Mouse (Mus musculus) thymus, postnatal 25 days (tissue): ENCODE results near the gene Plekha4.

ENCODE experiments used
- DNase-seq: peaks from one replicate; pipeline ENCODE4 v3.0.0; 2022

Gene Plekha4

DNA sequence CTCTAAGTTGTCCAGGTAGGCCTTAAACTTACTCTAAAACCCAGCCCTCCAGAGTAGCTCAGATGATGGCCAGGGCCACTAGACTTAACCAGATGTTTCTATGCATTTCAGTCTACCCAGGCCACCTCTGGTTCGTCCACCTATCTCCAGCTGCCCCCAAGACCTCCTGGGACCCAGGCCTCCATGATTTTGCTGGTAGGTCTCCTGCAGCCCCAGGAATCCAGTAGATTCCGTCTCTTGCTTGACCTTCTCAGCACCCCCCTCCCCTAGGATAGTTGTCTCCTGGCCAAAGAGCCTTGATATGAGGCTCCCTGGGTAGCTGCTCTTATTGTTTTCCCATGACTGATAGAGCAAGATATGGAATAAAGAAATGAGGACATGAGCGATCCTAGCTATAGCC, 13.0 kb downstream of the Plekha4 start:
- DNase-seq = no peak

DNA sequence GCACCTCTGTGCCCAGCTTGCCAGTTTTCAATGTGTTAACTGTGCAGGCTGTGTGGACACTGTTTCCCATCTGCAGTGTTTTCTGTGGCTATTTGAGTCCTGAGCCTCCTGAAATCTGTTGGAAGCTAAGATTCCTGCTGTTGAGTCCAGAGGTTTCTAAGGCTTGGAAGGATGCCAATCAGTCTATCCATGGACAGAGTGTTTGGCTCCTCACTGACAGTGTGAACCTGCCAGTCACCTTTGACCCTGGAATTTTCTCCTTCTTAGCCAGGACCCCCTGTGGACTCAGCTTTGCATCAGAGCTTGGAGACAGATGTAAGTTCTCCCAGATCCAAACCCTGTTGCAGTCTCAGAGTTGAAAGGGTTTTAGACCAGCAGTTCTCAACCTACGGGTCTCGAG, 14.1 kb downstream of the Plekha4 start:
- DNase-seq = no peak

DNA sequence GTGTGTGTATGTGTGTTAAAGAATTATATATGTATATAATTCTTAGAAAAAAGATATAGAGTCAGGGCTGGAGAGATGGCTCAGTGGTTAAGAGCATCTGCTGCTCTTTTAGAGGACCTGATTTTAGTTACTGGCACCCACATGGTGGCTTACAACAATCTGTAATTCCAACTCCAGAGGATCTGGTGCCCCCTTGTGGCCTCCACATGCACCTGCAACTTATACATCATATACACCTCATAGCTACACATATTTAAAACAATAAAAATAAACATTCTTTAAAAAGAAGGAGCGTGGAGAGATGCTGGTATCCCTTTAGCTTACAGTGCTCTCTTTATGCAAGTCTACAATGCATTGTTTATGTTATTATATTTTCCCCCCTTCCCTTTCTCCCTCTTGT, 18.4 kb downstream of the Plekha4 start:
- DNase-seq = no peak

DNA sequence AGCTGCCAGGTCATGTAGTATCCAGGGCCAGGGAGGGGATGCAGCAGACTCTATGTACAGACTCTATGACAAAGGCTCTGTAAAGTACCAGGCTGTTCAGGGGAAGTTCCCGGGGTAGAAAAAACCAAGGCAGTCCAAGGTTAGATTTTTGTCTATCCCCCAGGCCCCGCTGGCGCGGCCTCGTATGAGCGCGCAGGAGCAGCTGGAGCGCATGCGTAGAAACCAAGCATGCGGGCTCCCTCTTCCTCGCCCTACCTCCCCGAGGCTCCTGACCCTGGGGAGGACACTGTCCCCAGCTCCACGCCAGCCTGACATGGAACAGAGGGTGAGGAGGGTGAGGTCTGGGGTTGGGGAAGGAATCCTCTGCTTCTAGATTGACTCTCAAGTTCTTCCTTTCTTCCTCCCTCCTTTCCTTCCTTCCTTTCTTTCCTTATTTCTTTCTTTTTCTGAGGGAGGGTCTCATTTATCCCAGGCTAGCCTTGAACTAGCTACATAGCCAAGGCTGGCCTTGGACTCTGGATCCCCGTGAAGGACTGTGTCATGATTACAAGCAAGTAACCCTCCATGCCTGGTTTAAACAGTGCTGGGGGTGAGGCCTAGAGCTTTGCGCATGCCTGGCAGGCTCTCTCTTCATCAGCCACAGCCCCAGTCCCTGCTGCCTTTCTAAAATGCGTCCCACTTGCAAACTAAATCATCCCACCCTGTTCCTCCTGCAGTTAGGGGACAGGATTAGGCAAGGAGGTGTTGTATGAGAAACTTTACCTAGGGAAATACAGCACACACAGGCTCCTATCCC, 23.7 kb downstream of the Plekha4 start:
- no peak for DNase-seq

DNA sequence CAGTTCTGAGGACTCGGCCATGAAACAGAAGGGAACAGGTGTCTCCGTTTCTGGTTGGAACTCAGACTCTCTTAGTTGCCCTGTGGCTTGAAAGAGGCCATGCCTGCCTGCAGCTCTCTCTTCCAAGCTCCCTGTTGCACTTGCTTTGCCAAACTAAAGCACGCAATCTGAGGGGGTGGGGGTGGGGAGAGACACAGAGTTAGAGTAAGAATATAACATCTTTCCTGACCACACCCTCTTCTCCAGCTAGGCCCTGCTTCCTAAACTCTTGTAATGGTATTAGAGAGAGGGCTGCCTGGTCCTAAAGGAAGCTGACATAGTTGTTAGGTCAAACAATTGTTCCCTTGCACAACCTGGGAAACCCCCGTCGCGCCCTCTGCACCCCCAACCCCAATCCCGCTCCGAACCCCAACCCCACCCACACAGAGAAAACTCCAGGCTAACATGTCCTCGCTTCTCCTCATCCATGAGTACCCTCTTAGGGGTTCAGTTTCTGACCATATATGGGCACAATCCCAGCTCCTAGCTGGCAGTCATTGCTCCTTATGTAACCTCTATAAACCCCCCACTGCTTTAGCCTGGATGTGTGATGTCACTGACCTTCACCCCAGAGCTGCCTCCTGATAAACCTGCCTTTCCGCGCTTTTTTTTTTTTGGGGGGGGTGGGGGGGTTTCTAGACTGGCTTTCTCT, 24.8 kb downstream of the Plekha4 start:
- DNase-seq = no peak

DNA sequence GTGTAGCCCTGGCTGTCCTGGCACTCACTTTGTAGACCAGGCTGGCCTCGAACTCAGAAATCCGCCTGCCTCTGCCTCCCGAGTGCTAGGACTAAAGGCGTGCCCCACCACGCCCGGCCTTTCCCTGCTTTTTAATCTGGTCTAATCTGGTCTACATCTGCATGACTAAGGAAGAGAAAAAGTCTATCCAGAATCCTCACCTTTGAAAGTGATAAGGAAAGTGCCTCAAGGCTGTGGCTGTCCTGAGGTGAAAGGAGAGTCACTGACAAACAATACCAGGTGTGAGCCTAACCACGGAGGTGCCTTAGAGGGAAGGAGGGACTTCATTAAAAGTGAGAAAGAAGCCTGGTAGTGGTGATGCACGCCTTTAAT, 25.4 kb downstream of the Plekha4 start:
- no peak for DNase-seq

DNA sequence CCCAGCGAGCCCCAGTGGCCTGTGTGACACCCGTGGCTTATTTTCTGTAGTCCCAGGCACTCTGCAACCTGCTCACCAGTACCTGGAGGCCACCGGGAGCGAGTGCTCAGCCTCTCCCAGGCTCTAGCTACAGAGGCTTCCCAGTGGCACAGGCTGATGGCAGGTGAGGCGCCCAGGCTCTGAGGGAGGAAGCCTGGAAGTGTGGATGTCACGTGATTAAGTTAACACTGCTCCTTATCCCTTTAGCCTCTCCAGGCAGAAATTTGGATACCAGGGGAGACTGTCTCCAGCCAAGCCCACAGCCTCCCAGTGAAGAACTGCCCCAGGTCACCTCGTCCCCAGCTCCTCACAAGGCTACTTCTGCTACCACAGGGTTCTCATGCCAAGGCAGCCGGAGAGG, 27.4 kb downstream of the Plekha4 start:
- no peak for DNase-seq

DNA sequence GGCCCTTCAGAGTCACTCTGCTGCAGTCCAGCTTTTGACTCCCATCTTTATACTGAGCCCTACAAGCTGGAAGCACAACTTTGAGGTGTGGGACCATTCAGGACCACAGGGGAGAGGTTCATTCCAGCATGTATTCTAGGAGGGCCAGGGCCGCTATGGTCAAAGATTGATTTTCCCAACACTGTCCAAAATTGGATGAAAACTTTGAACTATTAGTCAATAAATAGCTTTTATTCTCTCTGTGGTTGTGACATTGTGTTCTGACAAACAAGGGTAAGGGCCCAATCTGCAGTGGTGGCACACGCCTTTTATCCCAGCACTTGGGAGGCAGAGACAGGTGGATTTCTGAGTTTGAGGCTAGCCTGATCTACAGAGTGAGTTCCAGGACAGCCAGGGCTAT, 27.9 kb downstream of the Plekha4 start:
- DNase-seq = no peak

DNA sequence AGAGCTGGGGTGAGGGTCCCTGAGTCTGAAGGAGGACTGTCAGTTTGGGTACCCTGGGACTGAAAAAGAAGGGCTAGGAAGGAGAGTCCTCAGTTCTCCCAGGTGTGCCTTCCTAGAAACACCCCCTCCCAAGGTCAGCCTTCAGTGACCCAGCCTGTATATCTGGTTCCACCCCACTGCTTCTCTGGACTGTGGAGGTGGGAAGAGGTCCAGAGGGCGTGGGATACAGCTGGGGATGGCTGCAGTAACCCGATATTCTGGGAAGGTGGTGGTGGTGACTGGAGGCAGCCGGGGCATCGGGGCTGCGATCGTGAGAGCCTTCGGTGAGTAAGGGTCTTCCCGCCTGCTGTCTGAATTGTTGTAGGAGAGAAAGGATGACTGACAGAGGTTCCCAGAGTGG, 28.6 kb downstream of the Plekha4 start, which contains the start of gene Hsd17b14:
Hsd17b14 (plus strand) TSS at position 150 of the 400 bp plus-strand sequence.
- no peak for DNase-seq

DNA sequence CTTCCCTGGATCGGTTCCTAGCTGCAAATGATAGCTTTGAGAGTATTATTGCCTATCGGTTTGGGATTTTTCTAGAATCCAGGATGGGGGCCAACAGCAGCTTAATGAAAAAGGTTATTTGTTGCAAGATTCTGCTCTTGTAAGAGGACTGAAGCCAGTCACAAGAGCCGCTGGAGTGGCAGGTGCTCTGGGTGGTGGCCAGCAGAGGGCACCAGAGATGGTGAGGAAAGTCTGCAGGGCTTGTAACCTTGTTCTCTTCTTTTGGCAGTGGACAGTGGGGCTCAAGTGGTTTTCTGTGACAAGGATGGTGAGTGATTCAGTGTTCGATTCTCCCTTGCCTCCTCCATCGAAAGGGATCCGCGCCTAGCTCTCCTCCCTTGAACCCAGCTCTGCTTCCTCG, 29.7 kb downstream of the Plekha4 start:
- DNase-seq = peak; percentile 83

DNA sequence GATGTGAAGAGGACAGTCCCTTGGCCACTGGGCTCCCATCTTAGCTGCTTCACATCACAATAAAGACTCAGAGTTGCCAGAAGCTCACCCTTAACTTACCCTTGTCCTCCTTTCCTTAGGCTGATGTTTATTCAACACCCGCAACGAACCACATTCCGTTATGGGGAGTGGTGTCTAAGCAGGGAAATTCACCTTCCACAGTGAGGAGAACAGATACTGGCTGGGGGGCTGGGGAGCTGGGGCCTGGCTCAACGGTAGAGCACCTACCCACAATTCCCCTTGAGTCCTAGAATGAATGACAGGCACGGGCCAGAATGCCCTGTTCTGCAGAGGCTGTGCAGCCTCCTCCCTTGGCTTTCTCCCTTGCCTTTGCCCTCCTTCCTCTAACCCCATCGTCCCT, 32.8 kb downstream of the Plekha4 start:
- no peak for DNase-seq

DNA sequence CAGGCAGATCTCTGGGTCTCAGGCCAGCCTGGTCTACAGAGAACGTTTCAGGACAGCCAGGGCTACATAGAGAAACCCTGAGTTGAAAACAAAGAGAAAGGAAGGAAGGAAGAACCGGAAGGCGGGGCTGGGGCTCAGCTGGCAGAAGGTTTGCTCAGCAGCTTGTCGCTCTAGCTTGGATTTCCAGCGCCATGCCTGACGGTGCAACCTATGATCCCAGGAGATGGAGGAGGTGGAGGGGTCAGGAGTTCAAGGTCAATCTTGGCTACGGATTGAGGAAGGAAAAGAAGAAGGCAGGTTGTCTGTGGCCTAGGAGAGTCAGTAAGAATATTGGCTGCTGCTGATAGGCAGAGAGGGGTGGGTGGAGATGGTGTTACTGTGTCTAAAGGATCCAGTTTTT, 34.1 kb downstream of the Plekha4 start:
- no peak for DNase-seq

DNA sequence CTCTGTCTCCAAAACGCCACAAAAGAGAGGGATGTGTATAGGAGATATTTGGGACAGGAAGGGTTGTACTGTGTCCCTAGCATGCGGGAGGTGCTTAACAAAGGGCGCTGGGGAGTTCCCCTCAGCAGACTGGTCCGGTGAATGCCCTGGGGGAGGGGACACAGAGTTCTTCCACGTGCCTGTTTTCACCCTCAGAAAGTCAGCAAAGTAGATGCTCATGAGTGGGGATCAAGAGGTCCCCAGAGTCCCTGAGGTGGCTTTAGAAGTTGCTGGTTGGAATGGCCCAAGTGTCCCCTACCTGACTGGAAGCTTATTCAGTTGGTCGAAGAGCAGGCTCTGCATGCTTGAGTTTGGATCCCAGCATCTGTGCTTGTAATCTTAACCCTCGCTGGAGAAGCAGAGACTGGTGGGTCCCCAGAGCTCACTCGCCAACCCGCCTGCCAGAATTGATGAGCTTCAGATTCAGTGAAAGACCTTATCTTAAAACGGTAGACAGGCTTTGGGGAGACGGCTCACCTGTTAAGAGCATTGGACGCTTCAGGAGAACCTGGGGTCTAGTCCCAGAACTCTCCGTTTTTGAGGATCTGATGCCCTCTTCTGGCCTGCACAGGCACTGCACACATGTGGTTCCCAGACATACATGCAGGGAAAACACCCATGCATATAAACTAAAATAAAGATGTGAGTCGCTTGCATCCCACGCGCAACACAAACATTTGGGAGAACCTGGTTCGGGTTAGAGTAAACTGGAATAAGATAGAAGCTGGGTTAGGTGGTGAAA, 34.9 kb downstream of the Plekha4 start:
- peak; percentile 87 for DNase-seq

DNA sequence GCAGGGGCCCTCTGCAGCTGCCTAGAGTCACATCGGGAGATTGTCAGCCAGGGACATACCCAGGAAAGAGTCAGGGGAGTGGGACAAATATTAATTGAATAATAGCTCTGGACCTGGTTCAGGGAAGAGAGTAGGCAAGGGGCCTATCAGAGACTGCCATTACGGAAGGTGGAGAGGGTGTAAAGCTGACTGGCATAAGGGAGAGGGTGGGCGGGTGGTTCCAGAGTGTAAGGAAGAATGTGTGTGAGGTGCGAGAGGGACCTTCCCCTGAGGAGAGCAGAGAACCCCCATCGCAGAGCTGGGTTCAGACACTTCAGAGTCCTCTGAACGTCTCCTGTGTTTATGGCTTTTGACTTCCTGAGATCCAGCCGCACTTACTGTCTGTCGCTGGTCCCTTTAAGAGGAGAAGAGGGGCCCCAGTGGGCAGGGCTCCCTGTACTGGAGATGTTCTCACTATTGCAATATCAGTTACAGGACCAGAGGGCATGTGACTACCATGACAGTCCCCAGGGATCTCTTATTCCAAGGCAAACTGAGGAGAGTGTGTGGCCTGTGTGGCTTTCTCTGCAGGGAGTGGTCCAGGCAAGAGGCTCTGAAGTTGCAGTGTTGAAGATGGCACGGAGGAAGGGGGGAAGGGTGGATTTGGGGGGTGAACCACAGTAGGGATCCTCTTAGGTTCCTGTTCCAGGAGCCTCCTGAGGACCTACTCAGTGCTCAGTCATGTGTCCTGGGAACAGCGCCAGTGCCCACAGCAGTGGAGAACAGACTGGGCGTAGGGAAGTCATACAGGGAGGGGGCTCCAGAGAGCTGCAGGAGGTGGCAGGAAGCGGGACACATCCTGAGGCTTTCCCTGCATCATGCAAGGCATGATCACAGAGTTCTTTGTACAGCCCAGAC, 35.7 kb downstream of the Plekha4 start:
- no peak for DNase-seq

DNA sequence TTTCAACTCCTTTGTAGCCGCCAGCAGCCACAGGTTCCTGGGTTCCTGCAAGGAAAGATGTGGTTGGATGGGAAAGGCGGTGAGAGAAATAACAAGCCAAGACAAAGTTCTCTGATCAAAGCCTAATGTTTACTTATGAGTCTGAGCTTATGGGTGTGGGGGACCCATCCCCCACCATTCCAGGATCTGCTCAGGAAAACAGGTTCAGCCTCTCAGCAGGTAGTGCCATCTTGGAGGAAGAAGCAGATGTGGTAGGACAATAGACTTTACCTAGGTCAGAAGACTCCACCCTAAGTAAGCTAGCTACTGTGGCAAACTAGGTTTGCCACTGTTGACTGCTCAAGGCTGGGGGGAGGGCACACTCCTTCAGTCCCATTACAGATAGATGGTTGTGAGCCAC, 38.7 kb downstream of the Plekha4 start:
- DNase-seq = no peak

DNA sequence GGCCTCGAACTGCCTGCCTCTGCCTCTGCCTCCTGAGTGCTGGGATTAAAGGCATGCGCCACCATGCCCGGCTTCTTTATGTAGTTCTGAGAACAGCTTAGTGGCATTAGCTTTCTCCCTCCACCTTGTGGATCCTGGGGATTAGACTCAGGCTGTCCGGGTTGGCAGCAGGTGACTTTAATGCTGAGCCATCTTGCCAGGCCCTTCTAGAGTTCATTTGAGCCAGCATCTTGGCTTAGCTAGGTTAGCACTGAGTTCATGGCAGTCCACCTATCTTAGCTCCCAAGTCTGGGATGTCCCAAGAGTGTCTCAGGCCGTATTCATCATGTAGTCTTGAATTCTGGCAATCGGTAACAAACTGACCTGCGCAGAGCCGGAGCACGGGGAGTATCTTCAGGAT, 39.3 kb downstream of the Plekha4 start:
- no peak for DNase-seq

DNA sequence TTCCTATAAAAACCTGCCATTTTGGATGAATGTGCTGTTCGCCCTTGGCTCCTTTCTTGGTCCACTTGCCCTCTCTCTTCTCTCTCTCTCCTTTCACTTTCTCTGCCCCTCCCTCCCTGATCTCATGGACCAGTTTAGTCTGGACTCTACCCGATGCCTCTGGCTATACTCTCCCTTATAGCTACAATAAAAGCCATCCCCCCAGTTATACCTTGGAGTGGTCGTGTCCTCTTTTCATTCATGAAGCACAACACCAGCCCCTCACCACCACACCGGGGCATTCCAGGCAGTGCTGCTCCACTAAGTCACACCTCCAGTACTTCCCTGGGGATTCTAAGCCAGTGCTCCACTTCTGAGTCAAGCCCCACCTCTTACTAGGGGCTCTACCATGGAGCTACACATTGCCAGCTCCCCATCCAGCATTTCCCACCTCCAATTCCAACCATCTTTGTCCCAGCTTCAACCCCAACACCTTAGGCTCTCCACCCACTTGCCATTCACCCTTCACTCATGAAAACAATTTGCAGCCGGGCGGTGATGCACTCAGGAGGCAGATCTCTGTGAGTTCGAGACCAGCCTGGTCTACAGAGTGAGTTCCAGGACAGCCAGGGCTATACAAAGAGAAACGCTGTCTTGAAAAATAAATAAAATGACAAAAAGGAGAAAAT, 41.1 kb downstream of the Plekha4 start:
- no peak for DNase-seq

DNA sequence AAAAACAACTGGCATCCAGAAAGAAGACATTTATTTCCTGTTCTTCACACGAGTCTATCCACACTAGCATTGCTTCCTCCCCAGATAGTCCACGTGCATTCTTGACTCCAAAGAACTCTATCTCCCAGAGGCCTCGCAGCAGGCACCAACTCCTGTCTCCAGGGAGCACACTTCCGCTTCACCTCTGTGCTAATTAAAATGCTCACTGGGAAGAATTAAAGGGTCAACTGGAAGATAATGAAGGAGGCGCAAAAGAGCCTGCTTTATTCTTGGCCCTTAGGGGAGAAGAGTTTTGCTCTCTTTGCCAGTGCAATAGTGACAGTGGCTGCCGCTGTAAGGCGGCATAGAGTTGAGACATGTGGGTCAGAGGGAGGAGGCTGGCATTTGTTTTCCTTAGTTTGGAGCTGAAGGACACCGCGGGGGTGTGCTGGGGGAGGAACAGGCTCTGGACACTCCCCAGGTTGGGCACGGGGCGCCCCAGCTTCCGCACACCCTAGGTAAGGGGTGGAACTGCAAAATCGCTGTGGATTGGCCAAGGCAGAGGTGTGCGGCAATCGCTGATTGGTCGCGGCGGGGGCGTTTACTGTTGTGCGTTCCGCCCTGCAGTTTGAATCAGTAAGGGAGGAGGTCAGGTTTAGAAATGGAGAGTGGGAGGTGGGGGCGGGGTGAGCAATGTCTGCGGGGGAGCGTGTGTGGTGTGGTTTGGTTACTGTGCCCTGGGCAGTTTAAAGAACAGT, 41.8 kb downstream of the Plekha4 start:
- peak; percentile 87 for DNase-seq

DNA sequence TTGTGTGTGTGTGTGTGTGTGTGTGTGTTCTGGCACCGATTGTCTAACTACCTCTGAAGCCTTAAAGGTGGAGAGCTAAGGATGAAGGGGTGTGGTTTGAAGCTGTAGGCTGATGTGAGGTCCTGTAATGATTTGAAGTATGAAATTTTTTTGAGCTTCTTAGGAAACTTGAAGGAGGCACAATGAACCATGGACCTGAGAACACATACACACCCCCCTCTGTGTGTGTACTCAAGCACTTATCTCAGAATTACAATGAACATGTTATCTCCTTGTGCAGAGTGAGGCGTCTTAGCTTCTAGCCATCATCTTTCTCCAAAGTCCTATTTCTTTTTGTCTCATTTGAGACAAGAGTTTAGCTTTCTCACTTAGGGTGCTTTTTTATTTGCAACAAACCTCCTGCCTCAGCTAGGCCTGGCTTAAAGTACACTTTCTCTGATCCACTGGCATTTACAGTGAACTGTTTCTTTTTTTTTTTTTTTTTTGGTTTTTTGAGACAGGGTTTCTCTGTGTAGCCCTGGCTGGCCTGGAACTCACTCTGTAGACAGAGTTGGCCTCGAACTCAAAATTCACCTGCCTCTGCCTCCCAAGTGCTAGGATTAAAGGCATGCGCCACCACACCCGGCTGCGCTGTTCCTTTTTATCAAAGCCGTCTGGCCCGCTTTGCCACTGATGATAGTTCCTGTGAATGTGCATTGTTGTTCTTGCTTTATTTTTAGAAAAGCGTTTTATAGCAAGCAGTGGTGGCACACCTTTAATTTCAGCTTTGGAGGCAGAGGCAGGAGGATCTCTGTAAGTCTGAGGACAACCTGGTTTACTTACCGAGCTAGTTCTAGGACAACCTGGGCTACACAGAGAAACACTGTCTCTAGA, 42.7 kb downstream of the Plekha4 start:
- DNase-seq = no peak

DNA sequence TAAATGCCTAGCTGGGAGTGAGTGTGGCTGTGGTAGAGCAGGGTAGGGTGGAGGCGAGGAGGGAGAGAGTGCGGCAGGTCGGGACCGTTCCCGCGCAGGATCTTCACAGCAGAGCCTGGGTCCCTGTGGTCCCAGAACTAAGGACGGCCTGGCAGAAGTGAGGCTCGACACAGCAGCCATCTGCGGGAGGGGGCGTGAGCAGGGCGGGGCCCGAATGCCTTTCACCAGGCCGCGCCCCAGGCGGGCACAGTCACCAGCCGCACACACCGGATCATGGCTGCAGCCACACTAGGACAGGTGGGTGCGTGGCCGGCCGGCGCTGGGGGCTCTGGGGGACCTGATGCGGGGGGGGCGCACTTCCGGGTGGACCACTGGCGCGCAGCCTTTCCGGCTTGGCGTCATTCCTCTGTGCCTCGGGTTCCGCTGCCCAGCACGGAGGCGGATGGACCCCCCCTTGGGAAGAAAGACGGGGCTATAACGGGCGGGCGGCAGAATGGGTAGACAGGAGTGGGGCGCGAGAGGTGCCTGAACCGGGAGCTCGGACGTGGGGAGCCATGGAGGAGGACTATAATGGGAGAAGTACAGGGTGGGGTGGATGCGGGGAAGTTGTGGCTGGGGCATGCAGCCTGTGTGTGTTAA, 44.1 kb downstream of the Plekha4 start, which contains the start of gene Bcat2:
Bcat2 (plus strand) TSS at position 51 of the 639 bp plus-strand sequence.
- peak; percentile 78 for DNase-seq
